ENCODE assay signal across 8 mouse cellular contexts in genomic region chrX:152089832-152090614, GRCm38 (mm10). TPM values are rescaled to one million over a fixed set of nuclear protein-coding genes. Genes with fewer than 3 reads are reported as not detected.
DNase-seq lines count a peak whose midpoint lies in the region; ATAC-seq and TF ChIP-seq lines count a peak whose summit lies in the region.
"Not testable (repeated sequence)": the region's sequence is repeated elsewhere in the genome, so short reads cannot be mapped to it uniquely, and the experiment has no call there.

No protein-coding gene starts in this region.

- H3K36me3 ChIP-seq in embryonic facial prominence, embryonic 14.5 days (ENCODE audit: control insufficient read depth, insufficient read depth, low read length) = not testable (repeated sequence)

- intact Hi-C loops in left cerebral cortex, adult 2 months (cut with DNase I) = not testable (repeated sequence)

- TF ChIP-seq CTCF in left cerebral cortex, adult 2 months (IDR thresholded peaks at IDR 0.05) = not testable (repeated sequence)

- H3K4me1 ChIP-seq in embryonic facial prominence, embryonic 14.5 days (ENCODE audit: control insufficient read depth, insufficient read depth, low read length) = not testable (repeated sequence)

- WGBS in embryonic facial prominence, embryonic 14.5 days = 43% methylated on average over 3 of the region's 7 CpGs

- H3K27ac ChIP-seq in embryonic facial prominence, embryonic 14.5 days (replicated peaks; ENCODE audit: low read depth, low read length) = not testable (repeated sequence)
- peak overlapping the region; percentile 48; the same call in 1 of the 2 replicates for H3K27ac ChIP-seq in left cerebral cortex, adult 2 months

- H3K9me3 ChIP-seq in embryonic facial prominence, embryonic 14.5 days (ENCODE audit: control insufficient read depth, low read length) = not testable (repeated sequence)

- not testable (repeated sequence) for H3K9ac ChIP-seq in embryonic facial prominence, embryonic 14.5 days (ENCODE audit: low read depth, low read length)

- peak; percentile 67 for ATAC-seq in embryonic facial prominence, embryonic 14.5 days (ENCODE audit: low read depth)

- H3K4me2 ChIP-seq in embryonic facial prominence, embryonic 14.5 days (ENCODE audit: low read depth, low read length) = not testable (repeated sequence)

- H3K4me3 ChIP-seq in embryonic facial prominence, embryonic 14.5 days (ENCODE audit: low read depth, low read length); left cerebral cortex, adult 2 months: not testable (repeated sequence)

- peaks cover 42% of the 10 kb centered on the region for H3K27me3 ChIP-seq in embryonic facial prominence, embryonic 14.5 days (replicated peaks; ENCODE audit: control insufficient read depth, insufficient read depth, low read length)

- peak; percentile 3 for DNase-seq in 3134 (ENCODE audit: extremely low read depth, insufficient read length, low spot score)
- peak; percentile 3 for DNase-seq in cerebellum, adult 11 months
- DNase-seq in embryonic facial prominence, embryonic 14.5 days (ENCODE audit: low spot score) = peak; percentile 90
- peak; percentile 2 to 6 for DNase-seq in gastrocnemius, adult 8-10 months (ENCODE audit: low spot score in 2 of 2)
- peak; percentile 5 for DNase-seq in kidney, adult 9 months
- DNase-seq in left cerebral cortex, adult 2 months (ENCODE audit: extremely low spot score in 1 of 2, low spot score in 2 of 2) = peak; percentile 51 to 58
- peak; percentile 17 to 33 for DNase-seq in lung, postnatal 4 days
- peak; percentile 8 for DNase-seq in ovary, postnatal 14 days (ENCODE audit: low spot score)

RNA-seq across cellular contexts. Expression of gene Iqsec2, which starts 54.0 kb away (rescaled TPM):
- polyA plus RNA-seq in embryonic facial prominence, embryonic 14.5 days (2014; fragmentation: Nextera tagmentation; extraction: Ambion mirVana) = 4.6 and 5.6 TPM in 2 replicates
- 10 to 100 TPM; 13.0 to 24.4 (median 16.3) TPM for total RNA-seq in gastrocnemius, adult 8-10 months (2022)
- total RNA-seq in left cerebral cortex, adult 2 months (2021) = 100 to 1,000 TPM; 152 to 155 TPM

Comparison
In these comparisons a context has a peak if more than half of its experiments do, and no peak if none do; other contexts are left out.
1. DNase-seq: peak in every context shown above with its lines; median percentile 90 in embryonic facial prominence, embryonic 14.5 days; 54 in left cerebral cortex, adult 2 months; 25 in lung, postnatal 4 days; 8 in ovary, postnatal 14 days; 5 in kidney, adult 9 months; 4 in gastrocnemius, adult 8-10 months; 3 in 3134; 3 in cerebellum, adult 11 months.
2. RNA of gene Iqsec2, which starts 54.0 kb away (total RNA-seq): 152 to 155 TPM in left cerebral cortex, adult 2 months; 13.0 to 24.4 TPM in gastrocnemius, adult 8-10 months; every median in the first group is over 4 times any median in the second.